Mouse (Mus musculus) E14TG2a.4 (cell line): ENCODE results near the gene Ndrg3.

Experiments used
- CTCF ChIP-seq: conservative IDR thresholded peaks from 2 replicates; pipeline ENCODE4 v1.5.1; 2014; ENCODE audit warnings: low read length
- POU5F1 ChIP-seq: IDR thresholded peaks from 2 replicates; pipeline ENCODE4 v1.6.1; 2014; ENCODE audit warnings: low read length, borderline replicate concordance

GRCm38 (mm10) chr2:156951301-156952094 is 40.4 kb downstream of the Ndrg3 start:
- TF ChIP-seq CTCF (no peak), POU5F1 (no peak)
